Mouse (Mus musculus) liver, embryonic 16.5 days (tissue): ENCODE data around the gene Casp8ap2. TPM values are rescaled to one million over a fixed set of nuclear protein-coding genes. Genes with fewer than 3 reads are reported as not detected.

Source experiments
- ATAC-seq: fragments of 200-750 bp; cut with Nextera tagmentation; 2 replicates; pipeline ENCODE4 v1.8.0; 2017; ENCODE audit warnings: low read depth, mild to moderate bottlenecking, moderate number of reproducible peaks, moderate library complexity
- H3K27ac ChIP-seq: fragments of 300-500 bp; sonication (generic); 2 replicates; pipeline ENCODE4 v1.5.1; 2014; ENCODE audit warnings: mild to moderate bottlenecking, low read length
- H3K27me3 ChIP-seq: fragments of 300-500 bp; sonication (generic); 2 replicates; pipeline ENCODE4 v1.6.1; 2014; ENCODE audit warnings: low read depth, low read length, mixed read lengths; ENCODE audit not compliant: control insufficient read depth, insufficient read depth
- H3K36me3 ChIP-seq: fragments of 300-500 bp; sonication (generic); 2 replicates; pipeline ENCODE4 v1.6.1; 2014; ENCODE audit warnings: mild to moderate bottlenecking; ENCODE audit not compliant: control insufficient read depth, insufficient read depth
- H3K4me1 ChIP-seq: fragments of 300-500 bp; sonication (generic); 2 replicates; pipeline ENCODE4 v1.6.1; 2014; ENCODE audit warnings: low read depth, low read length, mixed read lengths; ENCODE audit not compliant: control insufficient read depth
- H3K4me2 ChIP-seq: fragments of 300-500 bp; sonication (generic); 2 replicates; pipeline ENCODE4 v1.6.1; 2014; ENCODE audit warnings: low read depth, low read length, mixed read lengths
- H3K4me3 ChIP-seq: fragments of 300-500 bp; sonication (generic); 2 replicates; pipeline ENCODE4 v1.5.1; 2014; ENCODE audit warnings: low read depth, mild to moderate bottlenecking, low read length
- H3K9ac ChIP-seq: fragments of 300-500 bp; sonication (generic); 2 replicates; pipeline ENCODE4 v1.6.1; 2014; ENCODE audit warnings: low read depth, low read length
- H3K9me3 ChIP-seq: fragments of 300-500 bp; sonication (generic); replicated peaks from 2 replicates; pipeline ENCODE4 v1.6.1; 2016; ENCODE audit warnings: low read length; ENCODE audit not compliant: control insufficient read depth
- WGBS: fragments of 180-500 bp; shearing (Covaris S2); extraction: QIAGEN DNeasy Blood & Tissue Kit; methylation state at CpG from one replicate; pipeline ENCODE4 v1.1.7; 2014; ENCODE audit not compliant: insufficient replicate concordance; 5-methylcytosine and 5-hydroxymethylcytosine counted together
- polyA plus RNA-seq: library from polyadenylated mRNA; unstranded; fragments of >200 nt; fragmentation: Nextera tagmentation; extraction: Ambion mirVana; gene quantifications from 2 replicates; pipeline ENCODE4 v1.2.1, GENCODE M21; 2015

The Casp8ap2 gene
- polyA plus RNA-seq, 1 experiment from 2014 or later = 20.8 TPM

GRCm38 (mm10) chr4:32682471-32682870 is 67.2 kb downstream of the Casp8ap2 start:
- no peak for ATAC-seq
- Histone ChIP-seq H3K27me3 (no peaks in the 10 kb centered on the region), H3K9ac (no peak overlapping the region), H3K36me3 (no peaks in the 10 kb centered on the region), H3K4me1 (no peaks in the 10 kb centered on the region), H3K4me3 (no peak overlapping the region), H3K9me3 (no peaks in the 10 kb centered on the region), H3K4me2 (no peak overlapping the region), H3K27ac (no peak overlapping the region)
- WGBS = 67% methylated on average over 4 of the region's 4 CpGs

- 74% methylated on average over 6 of the region's 6 CpGs for WGBS
- Histone ChIP-seq H3K9ac (no peak overlapping the region), H3K4me3 (no peak overlapping the region), H3K4me1 (no peaks in the 10 kb centered on the region), H3K36me3 (no peaks in the 10 kb centered on the region), H3K9me3 (no peaks in the 10 kb centered on the region), H3K27me3 (no peaks in the 10 kb centered on the region), H3K4me2 (no peak overlapping the region), H3K27ac (no peak overlapping the region)
- ATAC-seq = no peak
Measured at GRCm38 (mm10) chr4:32683061-32683582, 67.9 kb downstream of the Casp8ap2 start.

Other genes with a start within 250 kb of the Casp8ap2 start
- gene Gja10, start 12.7 kb upstream of the Casp8ap2 start, polyA plus RNA-seq = not detected in 2 replicates
- gene Mdn1, start 41.7 kb downstream of the Casp8ap2 start, polyA plus RNA-seq = 2.5 and 3.1 TPM in 2 replicates
- 28.8 and 29.4 TPM in 2 replicates for gene Lyrm2, start 184.8 kb downstream of the Casp8ap2 start, polyA plus RNA-seq